Mouse (Mus musculus): ENCODE measurements around the gene Med19.

- no peak for TF ChIP-seq POLR2A (IDR thresholded peaks at IDR 0.05; ENCODE audit: insufficient read depth, low read depth, low read length)
- no peak for TF ChIP-seq CTCF (IDR thresholded peaks at IDR 0.05)
- TF ChIP-seq EP300 (IDR thresholded peaks at IDR 0.05; ENCODE audit: insufficient read depth, low read depth, low read length) = no peak
These were observed 58.3 kb downstream of the Med19 start for GRCm38 (mm10) chr2:84736312-84737161.
